Mouse (Mus musculus): ENCODE results near the gene Sorcs3. TPM values are rescaled to one million over a fixed set of nuclear protein-coding genes. Genes with fewer than 3 reads are reported as not detected.

Gene Sorcs3
- polyA plus RNA-seq, 1 experiment from 2014 or later = 0.45 TPM

DNA sequence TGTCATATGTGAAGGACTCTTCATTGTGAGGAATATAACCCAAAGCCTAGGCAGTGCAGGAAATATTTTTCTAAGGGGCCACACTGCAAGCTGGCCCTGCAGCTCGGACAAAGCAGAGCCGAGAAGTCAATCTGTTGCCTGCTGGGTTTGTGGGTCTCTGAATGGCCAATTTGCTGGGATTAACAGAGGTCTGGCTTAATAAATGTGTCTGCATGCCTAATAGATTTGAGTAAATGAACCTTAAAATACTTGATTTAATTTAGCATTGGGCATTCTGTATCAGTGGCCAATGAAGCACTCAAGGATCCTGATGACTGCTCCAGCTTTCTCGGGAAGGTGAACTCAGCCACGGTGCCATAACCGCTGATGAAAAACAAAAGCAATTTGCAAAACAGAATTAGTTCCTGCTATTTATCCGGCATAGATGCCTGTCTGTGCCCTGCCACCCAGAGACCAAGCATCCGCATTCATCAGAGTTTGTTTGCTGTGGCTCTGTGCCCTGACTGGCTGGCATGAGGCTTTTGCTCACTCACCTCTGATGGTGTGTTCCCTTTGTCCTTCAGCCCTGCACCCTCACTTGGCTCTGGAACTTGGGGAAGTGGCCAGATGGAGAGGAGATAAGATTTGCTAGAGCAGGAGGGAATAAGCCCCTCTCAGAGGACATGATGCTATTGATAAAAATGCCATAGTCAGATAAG lies 576.3 kb downstream of the Sorcs3 start:
- no peak for ATAC-seq
- no peak overlapping the region for H3K9ac ChIP-seq (ENCODE audit: low read depth, low read length)
- 76% methylated on average over 7 of the region's 7 CpGs for WGBS

DNA sequence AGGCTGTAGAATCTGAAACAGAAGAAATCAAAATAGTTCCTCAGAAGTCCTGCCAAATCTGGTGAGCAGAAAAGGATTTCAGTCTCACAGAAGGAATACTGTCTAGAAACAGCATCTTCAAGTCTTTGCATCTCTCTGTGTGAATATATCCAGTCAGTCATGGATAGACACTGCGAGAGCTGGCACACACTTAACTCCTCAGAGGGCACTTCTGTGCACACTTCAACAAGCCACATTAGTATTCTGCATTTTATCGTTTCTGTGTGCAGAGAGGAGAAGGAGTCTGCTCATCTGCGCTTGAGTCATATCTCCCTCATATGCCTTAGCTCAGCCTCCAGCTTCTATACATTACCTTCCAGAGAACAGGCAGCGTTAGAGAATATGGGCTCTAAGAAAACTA lies 581.4 kb downstream of the Sorcs3 start:
- Histone ChIP-seq H3K4me3 (ENCODE audit: low read length) (no peak overlapping the region), H3K36me3 (ENCODE audit: control insufficient read depth, insufficient read depth, low read length) (no peaks in the 10 kb centered on the region), H3K4me1 (ENCODE audit: control insufficient read depth, insufficient read depth, low read length) (no peaks in the 10 kb centered on the region), H3K9ac (ENCODE audit: low read depth, low read length) (no peak overlapping the region), H3K27me3 (replicated peaks; ENCODE audit: control insufficient read depth, insufficient read depth, low read length) (no peaks in the 10 kb centered on the region), H3K27ac (ENCODE audit: low read length) (no peak overlapping the region), H3K9me3 (ENCODE audit: control insufficient read depth, low read length) (no peaks in the 10 kb centered on the region), H3K4me2 (ENCODE audit: low read depth, low read length) (no peak overlapping the region)
- WGBS = 87% methylated on average over 4 of the region's 4 CpGs
- no peak for ATAC-seq

More for the DNA sequence above, 576.3 kb downstream of the Sorcs3 start:
- H3K9me3 ChIP-seq (ENCODE audit: control insufficient read depth, low read length) = no peaks in the 10 kb centered on the region
- H3K27ac ChIP-seq (ENCODE audit: low read length) = no peak overlapping the region
- H3K4me1 ChIP-seq (ENCODE audit: control insufficient read depth, insufficient read depth, low read length) = no peaks in the 10 kb centered on the region
- no peak overlapping the region for H3K4me2 ChIP-seq (ENCODE audit: low read depth, low read length)
- no peaks in the 10 kb centered on the region for H3K36me3 ChIP-seq (ENCODE audit: control insufficient read depth, insufficient read depth, low read length)
- H3K27me3 ChIP-seq (replicated peaks; ENCODE audit: control insufficient read depth, insufficient read depth, low read length) = no peaks in the 10 kb centered on the region
- H3K4me3 ChIP-seq (ENCODE audit: low read length) = no peak overlapping the region

DNA sequence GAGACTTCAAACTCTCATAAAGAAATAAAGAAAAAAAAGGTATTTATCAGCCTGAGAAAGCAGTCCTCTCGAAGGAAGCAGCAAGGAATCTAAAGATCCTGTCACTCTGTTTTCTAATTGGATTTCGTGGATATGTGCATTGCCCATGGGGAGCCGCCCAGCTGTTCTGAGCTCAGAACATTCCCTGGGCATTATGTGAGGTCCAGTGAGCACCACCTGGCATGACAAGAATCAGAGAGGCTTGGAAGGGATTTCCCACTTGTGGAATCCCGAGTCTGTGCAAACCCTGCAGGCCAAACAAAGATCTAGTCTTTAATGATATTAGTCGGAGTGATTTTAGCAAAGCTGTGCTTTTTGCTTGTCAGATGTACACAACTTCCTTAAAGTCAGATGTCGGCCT lies 598.7 kb downstream of the Sorcs3 start:
- no peaks in the 10 kb centered on the region for H3K4me1 ChIP-seq (ENCODE audit: control insufficient read depth, insufficient read depth, low read length)
- no peak overlapping the region for H3K4me3 ChIP-seq (ENCODE audit: low read length)
- no peak for ATAC-seq
- no peak overlapping the region for H3K27ac ChIP-seq (ENCODE audit: low read length)
- 62% methylated on average over 6 of the region's 6 CpGs for WGBS
- H3K36me3 ChIP-seq (ENCODE audit: control insufficient read depth, insufficient read depth, low read length) = no peaks in the 10 kb centered on the region
- H3K4me2 ChIP-seq (ENCODE audit: low read depth, low read length) = no peak overlapping the region
- H3K9ac ChIP-seq (ENCODE audit: low read depth, low read length) = no peak overlapping the region
- no peaks in the 10 kb centered on the region for H3K9me3 ChIP-seq (ENCODE audit: control insufficient read depth, low read length)
- H3K27me3 ChIP-seq (replicated peaks; ENCODE audit: control insufficient read depth, insufficient read depth, low read length) = no peaks in the 10 kb centered on the region

DNA sequence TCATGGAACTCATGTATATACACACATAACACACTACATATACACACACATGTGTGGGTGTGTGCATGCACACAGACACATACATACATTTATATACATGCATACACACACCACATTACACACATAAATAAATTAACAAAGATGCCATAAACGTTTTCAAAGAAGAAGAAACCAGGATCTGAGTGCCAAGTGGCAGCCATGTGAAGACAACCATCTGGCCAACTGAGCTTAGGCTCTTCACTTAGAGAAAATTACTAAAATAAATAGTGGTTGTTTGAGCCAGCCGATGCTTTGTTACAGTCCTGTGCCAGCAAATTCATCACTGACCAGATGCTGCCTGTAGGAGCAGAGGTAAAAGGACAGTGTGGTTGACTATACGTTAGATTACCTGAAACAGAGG lies 605.7 kb downstream of the Sorcs3 start:
- ATAC-seq = no peak
- Histone ChIP-seq H3K9me3 (ENCODE audit: control insufficient read depth, low read length) (no peaks in the 10 kb centered on the region), H3K4me2 (ENCODE audit: low read depth, low read length) (no peak overlapping the region), H3K4me3 (ENCODE audit: low read length) (no peak overlapping the region), H3K27ac (ENCODE audit: low read length) (no peak overlapping the region), H3K9ac (ENCODE audit: low read depth, low read length) (no peak overlapping the region), H3K27me3 (replicated peaks; ENCODE audit: control insufficient read depth, insufficient read depth, low read length) (no peaks in the 10 kb centered on the region), H3K36me3 (ENCODE audit: control insufficient read depth, insufficient read depth, low read length) (no peaks in the 10 kb centered on the region), H3K4me1 (ENCODE audit: control insufficient read depth, insufficient read depth, low read length) (no peaks in the 10 kb centered on the region)
- 40% methylated on average over 3 of the region's 3 CpGs for WGBS

DNA sequence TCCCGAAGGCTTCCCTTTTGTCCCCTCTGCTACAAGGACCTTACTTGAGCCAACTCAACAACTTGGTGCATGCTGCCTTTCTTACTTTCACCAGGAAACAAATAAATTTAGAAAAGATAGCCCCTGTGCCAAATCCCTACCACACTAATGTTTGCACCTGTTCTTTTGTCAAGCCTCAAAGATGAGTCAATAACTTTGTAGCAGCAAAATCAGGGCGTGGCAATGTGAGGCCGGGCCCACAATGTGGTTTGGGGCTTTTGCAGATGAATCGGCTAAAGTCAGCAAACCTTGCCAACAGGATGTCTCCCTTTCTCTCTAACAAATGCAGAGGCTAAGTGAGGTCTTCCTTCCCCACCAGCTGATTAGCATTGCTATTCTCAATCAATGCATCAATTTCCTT lies 608.0 kb downstream of the Sorcs3 start:
- no peak for ATAC-seq
- H3K9me3 ChIP-seq (ENCODE audit: control insufficient read depth, low read length) = no peaks in the 10 kb centered on the region
- H3K9ac ChIP-seq (ENCODE audit: low read depth, low read length) = no peak overlapping the region
- H3K27me3 ChIP-seq (replicated peaks; ENCODE audit: control insufficient read depth, insufficient read depth, low read length) = no peaks in the 10 kb centered on the region
- no peak overlapping the region for H3K27ac ChIP-seq (ENCODE audit: low read length)
- 86% methylated on average over 4 of the region's 4 CpGs for whole genome bisulfite sequencing
- H3K4me3 ChIP-seq (ENCODE audit: low read length) = no peak overlapping the region
- H3K4me1 ChIP-seq (ENCODE audit: control insufficient read depth, insufficient read depth, low read length) = no peaks in the 10 kb centered on the region
- H3K4me2 ChIP-seq (ENCODE audit: low read depth, low read length) = no peak overlapping the region
- H3K36me3 ChIP-seq (ENCODE audit: control insufficient read depth, insufficient read depth, low read length) = no peaks in the 10 kb centered on the region

DNA sequence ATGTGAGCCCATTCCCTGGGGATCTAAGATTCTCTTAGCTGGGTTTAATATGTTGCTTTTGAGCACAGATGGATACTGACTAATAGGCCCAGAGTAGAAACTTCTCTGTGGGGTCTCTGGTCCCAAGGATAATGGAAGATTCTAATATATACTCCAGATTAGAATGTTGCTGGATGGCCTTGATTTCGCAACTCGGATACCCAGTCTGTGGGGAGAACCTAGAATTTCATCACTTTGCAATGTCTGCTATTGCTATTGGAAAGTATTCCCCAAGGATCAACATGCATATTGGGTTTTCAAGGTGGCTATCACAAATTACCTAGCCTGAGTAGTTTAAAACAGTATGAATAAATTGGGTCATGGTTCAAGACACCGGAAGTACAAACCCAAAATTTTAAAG lies 609.2 kb downstream of the Sorcs3 start:
- H3K9ac ChIP-seq (ENCODE audit: low read depth, low read length) = no peak overlapping the region
- 96% methylated on average over 3 of the region's 3 CpGs for WGBS
- ATAC-seq = no peak
- no peak overlapping the region for H3K4me2 ChIP-seq (ENCODE audit: low read depth, low read length)
- no peak overlapping the region for H3K27ac ChIP-seq (ENCODE audit: low read length)
- H3K4me1 ChIP-seq (ENCODE audit: control insufficient read depth, insufficient read depth, low read length) = no peaks in the 10 kb centered on the region
- H3K27me3 ChIP-seq (replicated peaks; ENCODE audit: control insufficient read depth, insufficient read depth, low read length) = no peaks in the 10 kb centered on the region
- no peaks in the 10 kb centered on the region for H3K9me3 ChIP-seq (ENCODE audit: control insufficient read depth, low read length)
- H3K36me3 ChIP-seq (ENCODE audit: control insufficient read depth, insufficient read depth, low read length) = no peaks in the 10 kb centered on the region
- no peak overlapping the region for H3K4me3 ChIP-seq (ENCODE audit: low read length)

DNA sequence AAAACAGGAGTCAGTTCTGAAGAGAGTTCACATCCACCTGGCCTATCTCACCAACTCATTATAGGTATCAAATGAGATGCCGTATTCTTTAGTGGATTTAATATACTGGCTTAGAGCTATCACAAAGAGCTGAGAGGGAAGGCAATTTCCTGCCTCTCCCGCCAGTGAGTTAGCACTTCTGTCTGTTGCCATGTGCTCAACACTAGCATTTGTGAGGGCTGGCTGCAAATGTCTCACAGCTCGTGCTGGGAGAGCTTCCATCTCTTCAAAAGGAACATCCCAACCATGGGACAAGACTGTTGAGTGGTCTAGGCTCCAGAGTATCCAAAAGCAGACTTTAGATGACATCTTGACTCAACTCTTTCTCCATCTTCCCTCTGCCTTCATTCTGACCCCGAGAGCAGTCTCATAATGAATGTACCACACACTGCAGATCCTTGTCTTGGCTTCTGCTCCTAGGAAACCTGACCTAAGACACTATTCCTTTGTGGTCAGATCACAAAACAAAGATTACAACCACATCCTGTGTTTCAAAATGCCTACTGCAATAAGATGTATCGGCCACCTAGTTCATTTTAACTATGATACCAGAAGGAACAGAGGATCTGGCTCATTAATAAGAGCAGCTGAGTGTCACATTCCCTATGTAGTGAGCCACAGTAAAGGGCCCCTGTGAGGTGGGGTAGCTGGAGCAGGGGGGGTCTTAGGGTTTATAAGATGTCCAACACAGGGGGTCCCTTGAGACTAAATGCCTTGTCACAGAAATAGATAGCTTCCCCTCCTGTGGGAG lies 614.9 kb downstream of the Sorcs3 start:
- H3K27ac ChIP-seq (ENCODE audit: low read length) = no peak overlapping the region
- H3K4me2 ChIP-seq (ENCODE audit: low read depth, low read length) = no peak overlapping the region
- H3K9ac ChIP-seq (ENCODE audit: low read depth, low read length) = no peak overlapping the region
- H3K36me3 ChIP-seq (ENCODE audit: control insufficient read depth, insufficient read depth, low read length) = no peaks in the 10 kb centered on the region
- H3K4me3 ChIP-seq (ENCODE audit: low read length) = no peak overlapping the region
- no peak for ATAC-seq
- H3K27me3 ChIP-seq (replicated peaks; ENCODE audit: control insufficient read depth, insufficient read depth, low read length) = no peaks in the 10 kb centered on the region
- 64% methylated on average over 5 of the region's 5 CpGs for WGBS
- no peaks in the 10 kb centered on the region for H3K4me1 ChIP-seq (ENCODE audit: control insufficient read depth, insufficient read depth, low read length)
- H3K9me3 ChIP-seq (ENCODE audit: control insufficient read depth, low read length) = no peaks in the 10 kb centered on the region

DNA sequence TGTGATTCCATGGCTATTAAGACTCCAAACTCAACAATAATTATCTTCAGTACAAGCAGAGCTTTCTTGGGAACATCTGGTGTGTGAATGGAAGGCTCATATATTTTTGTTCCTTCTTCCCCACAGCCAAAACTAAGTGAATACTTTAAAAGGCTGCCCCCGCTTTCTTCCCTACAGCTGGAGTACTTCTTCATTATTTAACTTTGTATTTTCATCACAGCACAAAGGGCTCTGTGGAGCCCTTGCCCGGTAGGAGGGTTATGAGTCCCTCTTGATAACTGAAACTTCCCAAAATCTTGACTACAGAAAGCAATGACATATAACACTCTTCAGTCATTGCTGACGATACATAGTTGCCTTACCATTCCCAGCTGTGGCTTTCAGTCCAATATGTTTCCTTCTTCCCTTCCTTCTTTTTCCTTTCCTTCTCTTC lies 615.5 kb downstream of the Sorcs3 start:
- H3K27me3 ChIP-seq (replicated peaks; ENCODE audit: control insufficient read depth, insufficient read depth, low read length) = no peaks in the 10 kb centered on the region
- no peaks in the 10 kb centered on the region for H3K36me3 ChIP-seq (ENCODE audit: control insufficient read depth, insufficient read depth, low read length)
- WGBS = 52% methylated on average over 3 of the region's 3 CpGs
- ATAC-seq = no peak
- no peak overlapping the region for H3K4me3 ChIP-seq (ENCODE audit: low read length)
- H3K27ac ChIP-seq (ENCODE audit: low read length) = no peak overlapping the region
- no peaks in the 10 kb centered on the region for H3K4me1 ChIP-seq (ENCODE audit: control insufficient read depth, insufficient read depth, low read length)
- H3K4me2 ChIP-seq (ENCODE audit: low read depth, low read length) = no peak overlapping the region
- no peaks in the 10 kb centered on the region for H3K9me3 ChIP-seq (ENCODE audit: control insufficient read depth, low read length)
- no peak overlapping the region for H3K9ac ChIP-seq (ENCODE audit: low read depth, low read length)

DNA sequence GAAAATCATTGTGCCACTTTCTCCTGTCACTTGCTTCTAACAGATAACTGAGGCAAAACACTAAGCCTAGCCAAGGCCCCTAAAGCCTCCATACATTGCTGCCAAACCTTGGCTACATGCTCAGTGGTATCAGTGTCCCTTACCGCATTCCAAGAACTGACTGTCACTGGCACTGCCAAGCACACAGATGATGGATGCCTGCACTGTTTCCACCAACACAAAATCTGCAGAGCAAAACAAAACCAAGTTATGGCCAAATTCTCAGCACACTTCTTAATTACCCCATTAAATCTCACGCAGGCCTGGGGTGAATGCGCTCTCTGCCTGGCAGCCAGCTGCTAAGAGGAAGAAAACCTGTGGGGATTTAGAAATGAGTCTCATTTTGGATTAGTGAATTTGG lies 628.5 kb downstream of the Sorcs3 start:
- 80% methylated on average over 3 of the region's 3 CpGs for WGBS
- H3K4me3 ChIP-seq (ENCODE audit: low read length) = no peak overlapping the region
- H3K9ac ChIP-seq (ENCODE audit: low read depth, low read length) = no peak overlapping the region

More for the DNA sequence above, 628.5 kb downstream of the Sorcs3 start:
- no peak overlapping the region for H3K4me2 ChIP-seq (ENCODE audit: low read depth, low read length)
- H3K9me3 ChIP-seq (ENCODE audit: control insufficient read depth, low read length) = no peaks in the 10 kb centered on the region
- no peak for ATAC-seq
- H3K27ac ChIP-seq (ENCODE audit: low read length) = no peak overlapping the region
- H3K27me3 ChIP-seq (replicated peaks; ENCODE audit: control insufficient read depth, insufficient read depth, low read length) = no peaks in the 10 kb centered on the region
- no peaks in the 10 kb centered on the region for H3K4me1 ChIP-seq (ENCODE audit: control insufficient read depth, insufficient read depth, low read length)
- no peaks in the 10 kb centered on the region for H3K36me3 ChIP-seq (ENCODE audit: control insufficient read depth, insufficient read depth, low read length)
